Mouse (Mus musculus) heart, embryonic 10.5 days (tissue): ENCODE results near the gene F12. TPM values are rescaled to one million over a fixed set of nuclear protein-coding genes. Genes with fewer than 3 reads are reported as not detected.

ENCODE experiments used
- DNase-seq: peaks from one replicate; pipeline ENCODE4 v3.0.0-alpha.2; 2017; ENCODE audit warnings: low spot score
- H3K27ac ChIP-seq: fragments of 300-500 bp; sonication (generic); 2 replicates; pipeline ENCODE4 v1.5.1; 2016; ENCODE audit warnings: mild to moderate bottlenecking
- H3K27me3 ChIP-seq: fragments of 300-500 bp; sonication (generic); 2 replicates; pipeline ENCODE4 v1.6.1; 2016; ENCODE audit warnings: mild to moderate bottlenecking; ENCODE audit not compliant: poor library complexity, insufficient read depth, severe bottlenecking
- H3K36me3 ChIP-seq: fragments of 300-500 bp; sonication (generic); 2 replicates; pipeline ENCODE4 v1.6.1; 2016; ENCODE audit warnings: mild to moderate bottlenecking, moderate library complexity
- H3K4me1 ChIP-seq: fragments of 300-500 bp; sonication (generic); 2 replicates; pipeline ENCODE4 v1.6.1; 2016; ENCODE audit warnings: mild to moderate bottlenecking
- H3K4me3 ChIP-seq: fragments of 300-500 bp; sonication (generic); 2 replicates; pipeline ENCODE4 v1.5.1; 2016; ENCODE audit warnings: mild to moderate bottlenecking, moderate library complexity
- H3K9me3 ChIP-seq: fragments of 300-500 bp; sonication (generic); 2 replicates; pipeline ENCODE4 v1.6.1; 2016; ENCODE audit warnings: mild to moderate bottlenecking, moderate library complexity
- WGBS: fragments of 180-500 bp; shearing (Covaris S2); methylation state at CpG from one replicate; pipeline ENCODE4 v1.1.7; 2016; 5-methylcytosine and 5-hydroxymethylcytosine counted together
- polyA plus RNA-seq: library from polyadenylated mRNA; unstranded; fragments of >200 nt; fragmentation: Nextera tagmentation; extraction: Ambion mirVana; gene quantifications from 2 replicates; pipeline ENCODE4 v1.2.1, GENCODE M21; 2016

The F12 gene
- polyA plus RNA-seq, 1 experiment from 2014 or later, result 8.5 TPM

DNA sequence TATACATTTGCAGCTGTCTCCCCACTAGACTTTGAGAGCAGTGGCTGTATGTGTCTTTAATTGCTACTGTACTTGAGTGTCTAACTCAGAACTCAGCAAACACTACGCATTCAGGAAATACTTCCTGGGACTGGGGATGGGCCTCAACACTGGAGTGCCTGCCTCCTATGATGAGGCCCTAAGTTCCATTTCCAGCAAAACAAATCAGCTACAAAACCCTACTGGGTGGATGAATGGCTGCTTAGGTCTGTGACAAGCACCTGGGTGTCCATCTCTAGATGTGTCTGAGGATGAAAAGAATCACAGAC is 26.6 kb downstream of the F12 start:
- Histone ChIP-seq H3K36me3 (no peaks in the 10 kb centered on the region), H3K9me3 (no peaks in the 10 kb centered on the region), H3K4me1 (0 out of 2 replicates have a peak, but pooled peaks cover 3% of the 10 kb centered on the region), H3K27ac (no peak overlapping the region), H3K4me3 (no peak overlapping the region), H3K27me3 (peaks cover 71% of the 10 kb centered on the region)
- DNase-seq, result no peak
- 79% methylated on average over 1 of the region's 1 CpGs for WGBS

GRCm38 (mm10) chr13:55399300-55400038 is 27.1 kb downstream of the F12 start:
- WGBS, result 58% methylated on average over 5 of the region's 5 CpGs
- Histone ChIP-seq H3K27ac (no peak overlapping the region), H3K4me3 (no peak overlapping the region), H3K4me1 (0 out of 2 replicates have a peak, but pooled peaks cover 3% of the 10 kb centered on the region), H3K36me3 (no peaks in the 10 kb centered on the region), H3K27me3 (peaks cover 69% of the 10 kb centered on the region), H3K9me3 (no peaks in the 10 kb centered on the region)
- DNase-seq, result no peak

DNA sequence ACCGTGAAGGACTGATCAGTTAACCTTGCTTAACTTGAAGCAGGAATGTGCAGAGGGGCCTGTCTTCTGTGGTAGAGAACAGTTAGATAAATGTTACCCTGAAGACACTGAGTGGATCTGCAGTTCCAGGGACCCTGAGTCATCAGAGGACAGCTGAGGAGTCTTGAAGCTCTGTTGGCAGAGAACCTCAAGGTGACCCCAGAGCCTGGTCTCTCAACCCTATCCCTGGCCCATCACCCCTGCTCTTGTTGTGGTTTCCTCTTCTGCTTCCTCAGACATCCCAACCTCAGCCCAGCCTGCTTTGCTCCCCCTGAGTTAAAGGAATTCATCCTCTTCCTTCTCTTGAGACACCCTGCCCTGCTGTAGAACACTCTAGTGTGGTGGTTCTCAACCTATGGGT is 28.5 kb downstream of the F12 start, which contains the start of gene Slc34a1:
Slc34a1 (plus strand) TSS at position 100 of the 400 bp plus-strand sequence.
- 0 out of 2 replicates have a peak, but pooled peaks cover 3% of the 10 kb centered on the region for H3K4me1 ChIP-seq
- WGBS, result 75% methylated on average over 1 of the region's 1 CpGs
- peaks cover 56% of the 10 kb centered on the region for H3K27me3 ChIP-seq
- H3K4me3 ChIP-seq, result no peak within 1 kb of the TSS
- no peak for DNase-seq
- H3K36me3 ChIP-seq, result no peaks in the 10 kb centered on the region
- H3K9me3 ChIP-seq, result no peaks in the 10 kb centered on the region
- no peak within 1 kb of the TSS for H3K27ac ChIP-seq

GRCm38 (mm10) chr13:55392933-55393332 is 33.7 kb downstream of the F12 start:
- Histone ChIP-seq H3K27ac (no peak overlapping the region), H3K27me3 (peaks cover 10% of the 10 kb centered on the region; the same call in 1 of the 2 replicates), H3K4me1 (no peaks in the 10 kb centered on the region), H3K36me3 (no peaks in the 10 kb centered on the region), H3K4me3 (no peak overlapping the region), H3K9me3 (no peaks in the 10 kb centered on the region)
- WGBS, result 67% methylated on average over 4 of the region's 4 CpGs
- no peak for DNase-seq

DNA sequence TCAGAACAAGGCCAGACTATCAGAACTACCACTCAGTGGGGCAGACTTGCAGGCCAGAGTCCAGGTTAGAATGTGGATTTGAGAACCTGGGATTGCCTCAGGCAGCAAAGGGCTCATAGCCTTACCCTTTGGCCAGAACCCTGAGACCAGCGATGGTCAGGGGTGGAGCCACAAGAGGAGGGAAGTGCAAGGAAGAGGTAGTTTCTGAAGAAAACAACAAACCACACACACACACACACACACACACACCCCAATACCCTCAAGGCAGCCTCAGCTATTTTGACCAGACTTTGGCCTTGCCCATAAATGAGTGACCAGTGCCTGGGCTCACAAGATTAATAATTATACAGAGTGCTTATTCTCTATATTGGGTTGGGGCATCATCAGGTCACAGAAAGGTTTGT is 35.0 kb downstream of the F12 start:
- H3K27ac ChIP-seq, result no peak overlapping the region
- 65% methylated on average over 1 of the region's 1 CpGs for WGBS
- H3K4me1 ChIP-seq, result no peaks in the 10 kb centered on the region
- H3K36me3 ChIP-seq, result no peaks in the 10 kb centered on the region
- H3K9me3 ChIP-seq, result no peaks in the 10 kb centered on the region
- DNase-seq, result no peak
- peaks cover 9% of the 10 kb centered on the region; the same call in 1 of the 2 replicates for H3K27me3 ChIP-seq
- no peak overlapping the region for H3K4me3 ChIP-seq

DNA sequence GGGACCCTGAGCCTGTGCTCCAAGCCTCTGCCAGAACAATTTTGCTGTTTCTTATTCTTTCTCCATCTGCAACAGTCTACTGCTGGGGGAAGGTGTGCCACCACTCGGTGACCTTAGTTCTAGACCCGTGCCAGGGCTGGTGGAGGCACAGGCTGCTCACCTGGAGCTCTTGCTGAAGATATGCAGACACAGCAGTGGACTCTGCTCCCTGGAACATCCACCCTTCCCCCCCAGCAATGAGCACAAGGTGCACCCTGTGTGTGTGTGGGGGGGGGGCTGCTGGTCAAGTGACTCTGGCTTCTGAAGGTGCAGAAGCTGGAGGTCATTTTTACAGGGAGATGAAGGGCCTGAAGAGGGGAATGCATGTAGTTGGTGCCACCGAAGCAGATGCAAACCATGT is 35.9 kb downstream of the F12 start:
- H3K4me1 ChIP-seq, result no peaks in the 10 kb centered on the region
- no peaks in the 10 kb centered on the region for H3K36me3 ChIP-seq
- H3K9me3 ChIP-seq, result no peaks in the 10 kb centered on the region
- no peak overlapping the region for H3K4me3 ChIP-seq
- H3K27me3 ChIP-seq, result no peaks in the 10 kb centered on the region; the same call in 1 of the 2 replicates
- WGBS, result 73% methylated on average over 3 of the region's 3 CpGs
- no peak for DNase-seq
- no peak overlapping the region for H3K27ac ChIP-seq

DNA sequence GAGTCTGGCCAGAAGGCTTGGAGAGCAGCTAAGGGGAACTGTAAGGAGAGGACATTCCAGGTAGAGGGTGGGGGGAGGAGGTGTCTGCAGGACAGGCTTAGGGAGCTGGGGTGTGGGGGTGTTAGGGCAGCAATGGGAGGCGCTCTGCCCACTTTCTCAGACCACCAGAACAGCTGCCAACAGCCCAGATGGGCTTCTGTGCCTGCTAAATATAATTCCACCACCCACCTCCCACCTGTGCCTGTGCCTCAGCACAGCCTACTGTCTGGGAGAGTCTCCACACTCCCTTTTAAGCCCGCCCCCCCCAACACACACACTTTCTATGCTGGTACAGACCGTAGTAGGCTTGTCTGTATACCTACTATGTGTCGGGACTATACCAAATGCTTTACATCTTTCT is 44.8 kb downstream of the F12 start:
- 72% methylated on average over 4 of the region's 4 CpGs for WGBS
- H3K4me1 ChIP-seq, result peaks cover 11% of the 10 kb centered on the region
- no peak overlapping the region for H3K27ac ChIP-seq
- peaks cover 79% of the 10 kb centered on the region for H3K27me3 ChIP-seq
- no peaks in the 10 kb centered on the region for H3K9me3 ChIP-seq
- H3K4me3 ChIP-seq, result no peak overlapping the region
- H3K36me3 ChIP-seq, result no peaks in the 10 kb centered on the region
- no peak for DNase-seq

- H3K9me3 ChIP-seq, result no peaks in the 10 kb centered on the region
- peaks cover 11% of the 10 kb centered on the region for H3K4me1 ChIP-seq
- WGBS, result 5% methylated on average over 32 of the region's 32 CpGs
- peaks cover 97% of the 10 kb centered on the region for H3K27me3 ChIP-seq
- DNase-seq, result no peak
- no peaks in the 10 kb centered on the region for H3K36me3 ChIP-seq
- H3K27ac ChIP-seq, result no peak overlapping the region
- H3K4me3 ChIP-seq, result peak overlapping the region; percentile 25
These were observed 47.5 kb downstream of the F12 start for GRCm38 (mm10) chr13:55378907-55379580.

DNA sequence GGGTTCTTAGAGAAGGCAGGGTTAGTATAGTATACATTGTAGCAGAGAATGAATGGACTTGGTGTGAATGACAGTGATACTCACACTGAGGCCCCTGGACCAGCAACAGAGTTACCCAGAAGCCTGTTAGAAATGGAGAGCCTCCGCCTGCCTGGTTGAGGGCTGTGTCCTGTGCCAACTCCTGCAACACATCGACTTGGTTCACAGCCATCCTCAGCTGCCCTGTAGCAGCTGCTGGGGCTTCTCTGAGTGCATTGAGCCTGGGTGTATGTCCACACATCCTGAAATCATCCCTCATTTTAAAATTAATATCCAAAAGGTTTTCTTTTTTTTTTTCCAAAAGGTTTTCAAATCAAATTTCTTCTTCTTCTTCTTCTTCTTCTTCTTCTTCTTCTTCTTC is 50.7 kb downstream of the F12 start:
- DNase-seq, result no peak
- peaks cover 96% of the 10 kb centered on the region for H3K27me3 ChIP-seq
- H3K36me3 ChIP-seq, result no peaks in the 10 kb centered on the region
- H3K27ac ChIP-seq, result no peak overlapping the region
- H3K4me3 ChIP-seq, result no peak overlapping the region; the same call in 1 of the 2 replicates
- no peaks in the 10 kb centered on the region for H3K9me3 ChIP-seq
- 72% methylated on average over 2 of the region's 2 CpGs for WGBS
- peaks cover 11% of the 10 kb centered on the region for H3K4me1 ChIP-seq

DNA sequence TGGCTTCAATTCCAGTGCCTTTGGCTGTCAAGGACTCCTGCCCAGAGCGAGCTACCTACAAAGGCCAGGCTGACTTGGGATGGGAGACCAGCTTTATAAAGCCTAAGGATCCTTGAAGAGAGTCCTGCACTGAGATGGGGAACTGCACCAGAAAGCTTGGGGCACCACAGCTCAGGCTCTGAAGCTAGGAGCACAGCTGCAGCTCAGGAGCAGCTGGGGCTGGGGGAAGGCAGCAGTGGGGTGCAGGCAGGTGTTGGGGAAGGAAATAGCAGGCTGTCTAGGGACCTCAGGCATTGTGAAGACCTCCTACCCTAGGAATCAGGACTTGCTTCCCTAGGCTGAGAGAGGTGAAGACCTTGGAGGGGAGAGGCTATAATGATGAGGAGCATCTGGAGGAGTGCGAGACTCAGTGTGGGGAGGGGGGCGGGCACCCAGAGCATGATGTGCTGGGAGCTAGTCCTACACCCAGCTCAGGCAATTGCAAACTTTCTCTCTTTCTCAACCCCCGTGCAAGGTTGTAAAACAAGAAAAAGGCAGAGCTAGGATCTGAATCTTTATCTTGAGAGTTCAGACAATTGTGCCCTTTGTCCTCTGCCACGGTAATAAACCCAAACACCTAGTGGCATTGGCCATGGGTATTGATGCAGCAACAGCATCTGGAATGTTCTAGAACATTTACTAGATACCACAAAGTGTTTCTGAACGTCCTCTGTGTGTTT is 52.2 kb downstream of the F12 start:
- Histone ChIP-seq H3K36me3 (no peaks in the 10 kb centered on the region), H3K4me1 (peaks cover 20% of the 10 kb centered on the region), H3K27me3 (peaks cover 97% of the 10 kb centered on the region), H3K9me3 (no peaks in the 10 kb centered on the region), H3K27ac (no peak overlapping the region), H3K4me3 (no peak overlapping the region)
- no peak for DNase-seq
- 49% methylated on average over 6 of the region's 6 CpGs for WGBS

DNA sequence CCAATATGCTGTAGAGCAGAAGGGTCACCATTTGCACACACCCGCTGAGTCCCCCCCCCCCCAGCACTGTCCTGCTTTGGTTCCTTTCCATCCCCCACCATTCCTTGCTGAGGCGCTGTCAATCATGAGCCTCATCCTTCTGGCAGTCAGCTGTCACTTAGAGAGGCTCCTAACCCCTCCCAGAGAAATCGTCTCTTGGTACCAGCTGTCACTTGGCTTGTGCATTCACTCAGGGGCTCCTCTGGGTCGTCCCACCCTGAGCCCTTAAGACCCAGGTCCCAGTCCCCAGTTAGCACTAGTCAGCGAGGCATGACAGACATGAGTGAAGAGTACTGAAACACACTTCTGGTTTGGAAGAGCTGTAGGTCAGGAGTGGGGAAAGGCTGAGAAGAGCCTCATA is 54.9 kb downstream of the F12 start:
- Histone ChIP-seq H3K4me1 (peaks cover 15% of the 10 kb centered on the region; the same call in 1 of the 2 replicates), H3K27me3 (peaks cover 75% of the 10 kb centered on the region), H3K36me3 (no peaks in the 10 kb centered on the region), H3K9me3 (no peaks in the 10 kb centered on the region), H3K4me3 (no peak overlapping the region), H3K27ac (no peak overlapping the region)
- no peak for DNase-seq
- 59% methylated on average over 5 of the region's 5 CpGs for WGBS

- no peak overlapping the region for H3K4me3 ChIP-seq
- no peak overlapping the region for H3K27ac ChIP-seq
- H3K36me3 ChIP-seq, result no peaks in the 10 kb centered on the region
- H3K9me3 ChIP-seq, result no peaks in the 10 kb centered on the region
- H3K4me1 ChIP-seq, result peaks cover 15% of the 10 kb centered on the region; the same call in 1 of the 2 replicates
- WGBS, result 75% methylated on average over 8 of the region's 8 CpGs
- no peak for DNase-seq
- H3K27me3 ChIP-seq, result peaks cover 69% of the 10 kb centered on the region
These were observed 55.4 kb downstream of the F12 start for GRCm38 (mm10) chr13:55371007-55371681.
